Mouse (Mus musculus): ENCODE results near the gene Tmem44. TPM values are rescaled to one million over a fixed set of nuclear protein-coding genes. Genes with fewer than 3 reads are reported as not detected.

The Tmem44 gene
- total and polyA plus RNA-seq, 2 experiments = 1.3 to 2.0 TPM

DNA sequence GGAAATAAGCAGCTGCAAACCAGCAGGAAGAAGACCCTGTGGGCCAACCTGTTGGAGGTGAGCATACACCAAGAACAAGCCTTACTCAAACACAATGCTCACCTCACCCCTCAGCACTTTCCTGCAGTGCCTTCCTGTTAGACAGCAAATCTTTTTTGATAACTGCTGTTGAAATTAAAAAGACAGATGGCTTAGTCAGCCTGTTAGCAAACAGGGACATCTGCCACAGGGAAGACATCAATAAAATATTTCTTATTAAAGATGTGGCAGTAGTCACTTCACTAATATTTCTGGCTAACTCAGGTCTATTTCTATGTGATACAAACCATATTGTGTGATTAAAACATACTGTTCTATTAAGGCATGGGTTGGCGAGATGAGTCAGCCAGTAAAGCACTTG is 25.8 kb upstream of the Tmem44 start:
- no peaks in the 10 kb centered on the region for H3K27me3 ChIP-seq (ENCODE audit: control insufficient read depth, insufficient read depth, low read length)
- peaks cover 71% of the 10 kb centered on the region for H3K36me3 ChIP-seq (ENCODE audit: control insufficient read depth, insufficient read depth, low read length)
- H3K4me3 ChIP-seq (ENCODE audit: insufficient read depth, low read depth, low read length) = no peak overlapping the region
- H3K79me2 ChIP-seq (ENCODE audit: control insufficient read depth, insufficient read depth, low read length) = no peaks in the 10 kb centered on the region
- no peak overlapping the region for H3K27ac ChIP-seq (replicated peaks; ENCODE audit: insufficient read depth, low read depth, low read length)
- no peaks in the 10 kb centered on the region for H3K4me1 ChIP-seq (ENCODE audit: control insufficient read depth, insufficient read depth, low read length)
- no peak for TF ChIP-seq POLR2A (IDR thresholded peaks at IDR 0.05; ENCODE audit: extremely low read depth, insufficient read depth, low read length)
- TF ChIP-seq CTCF (IDR thresholded peaks at IDR 0.05; ENCODE audit: low read depth, low read length) = no peak
- H3K9ac ChIP-seq (ENCODE audit: low read depth, low read length) = no peak overlapping the region
- no peak for DNase-seq (ENCODE audit: extremely low read depth, low read depth, low spot score)
- 97% methylated on average over 1 of the region's 1 CpGs for WGBS

DNA sequence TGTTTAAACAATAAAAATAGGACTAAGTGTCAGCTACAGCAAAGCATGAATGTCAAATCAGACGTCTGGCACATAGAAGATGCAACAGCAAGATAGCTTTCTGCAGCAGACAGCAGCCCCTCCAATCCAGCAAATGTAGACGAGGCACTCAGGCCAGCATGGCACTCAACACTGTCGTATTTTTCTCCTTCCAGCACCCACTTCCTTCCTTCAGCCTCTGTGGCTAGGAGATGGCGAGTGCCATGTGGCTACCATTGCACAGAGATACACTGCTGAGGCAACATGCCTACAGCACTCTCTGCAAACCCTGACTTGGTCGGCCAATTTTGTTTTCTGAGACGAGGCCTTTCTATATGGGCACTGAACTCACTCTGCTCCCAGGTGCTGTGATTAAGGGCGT is 25.2 kb upstream of the Tmem44 start:
- no peak for TF ChIP-seq CTCF (IDR thresholded peaks at IDR 0.05; ENCODE audit: low read depth, low read length)
- TF ChIP-seq POLR2A (IDR thresholded peaks at IDR 0.05; ENCODE audit: extremely low read depth, insufficient read depth, low read length) = no peak
- Histone ChIP-seq H3K27ac (replicated peaks; ENCODE audit: insufficient read depth, low read depth, low read length) (no peak overlapping the region), H3K27me3 (ENCODE audit: control insufficient read depth, insufficient read depth, low read length) (no peaks in the 10 kb centered on the region), H3K9ac (ENCODE audit: low read depth, low read length) (no peak overlapping the region), H3K4me3 (ENCODE audit: insufficient read depth, low read depth, low read length) (no peak overlapping the region), H3K36me3 (ENCODE audit: control insufficient read depth, insufficient read depth, low read length) (peaks cover 70% of the 10 kb centered on the region), H3K4me1 (ENCODE audit: control insufficient read depth, insufficient read depth, low read length) (no peaks in the 10 kb centered on the region), H3K79me2 (ENCODE audit: control insufficient read depth, insufficient read depth, low read length) (no peaks in the 10 kb centered on the region)
- WGBS = 87% methylated on average over 7 of the region's 7 CpGs
- no peak for DNase-seq (ENCODE audit: extremely low read depth, low read depth, low spot score)

DNA sequence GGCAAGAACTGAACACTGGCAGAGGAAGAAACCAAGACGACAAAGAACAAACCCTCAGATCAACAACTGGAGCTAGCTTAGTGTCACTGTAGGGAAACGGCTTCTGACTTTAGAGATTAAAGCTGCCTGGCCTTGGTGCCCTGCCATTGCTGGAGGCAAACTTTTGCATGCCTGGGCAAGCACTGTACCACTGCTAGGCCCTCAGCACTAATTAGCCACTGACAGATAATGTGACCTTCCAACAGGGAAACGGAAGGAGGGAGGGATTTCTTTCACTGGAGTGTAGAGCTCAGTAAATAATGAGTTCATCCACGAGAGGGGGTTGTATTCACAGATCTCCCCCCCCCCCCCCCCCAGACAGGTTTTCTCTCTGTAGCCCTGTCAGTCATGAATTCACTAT is 21.6 kb upstream of the Tmem44 start:
- H3K27ac ChIP-seq (replicated peaks; ENCODE audit: insufficient read depth, low read depth, low read length) = no peak overlapping the region
- H3K79me2 ChIP-seq (ENCODE audit: control insufficient read depth, insufficient read depth, low read length) = no peaks in the 10 kb centered on the region
- H3K4me3 ChIP-seq (ENCODE audit: insufficient read depth, low read depth, low read length) = no peak overlapping the region
- H3K36me3 ChIP-seq (ENCODE audit: control insufficient read depth, insufficient read depth, low read length) = peaks cover 65% of the 10 kb centered on the region
- no peak for DNase-seq (ENCODE audit: extremely low read depth, low read depth, low spot score)
- 72% methylated on average over 4 of the region's 4 CpGs for WGBS
- no peak for TF ChIP-seq CTCF (IDR thresholded peaks at IDR 0.05; ENCODE audit: low read depth, low read length)
- no peak for TF ChIP-seq POLR2A (IDR thresholded peaks at IDR 0.05; ENCODE audit: extremely low read depth, insufficient read depth, low read length)
- H3K9ac ChIP-seq (ENCODE audit: low read depth, low read length) = no peak overlapping the region
- H3K4me1 ChIP-seq (ENCODE audit: control insufficient read depth, insufficient read depth, low read length) = no peaks in the 10 kb centered on the region
- no peaks in the 10 kb centered on the region for H3K27me3 ChIP-seq (ENCODE audit: control insufficient read depth, insufficient read depth, low read length)

DNA sequence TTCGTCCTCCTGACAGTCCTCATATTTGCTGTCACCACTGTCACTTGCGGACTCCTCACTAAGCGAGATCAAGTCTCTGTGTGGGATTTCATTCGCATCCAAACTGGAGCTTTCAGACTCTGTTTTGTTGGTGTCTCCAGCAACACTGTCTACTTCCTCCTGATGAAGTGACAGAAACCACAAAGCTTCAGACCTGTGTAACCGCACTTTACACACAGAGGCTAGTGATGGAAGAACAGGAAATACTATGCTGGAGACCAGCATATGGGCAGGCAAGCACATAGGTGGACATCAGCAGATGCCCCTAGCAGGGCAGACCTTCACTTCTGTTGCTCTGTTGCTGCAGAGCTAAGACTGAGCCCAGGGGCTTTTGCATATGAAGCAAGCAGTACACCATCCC is 20.7 kb upstream of the Tmem44 start:
- no peak overlapping the region for H3K4me3 ChIP-seq (ENCODE audit: insufficient read depth, low read depth, low read length)
- WGBS = 95% methylated on average over 5 of the region's 5 CpGs
- TF ChIP-seq CTCF (IDR thresholded peaks at IDR 0.05; ENCODE audit: low read depth, low read length) = no peak
- TF ChIP-seq POLR2A (IDR thresholded peaks at IDR 0.05; ENCODE audit: extremely low read depth, insufficient read depth, low read length) = no peak
- H3K27ac ChIP-seq (replicated peaks; ENCODE audit: insufficient read depth, low read depth, low read length) = no peak overlapping the region
- H3K4me1 ChIP-seq (ENCODE audit: control insufficient read depth, insufficient read depth, low read length) = no peaks in the 10 kb centered on the region
- DNase-seq (ENCODE audit: extremely low read depth, low read depth, low spot score) = no peak
- H3K9ac ChIP-seq (ENCODE audit: low read depth, low read length) = no peak overlapping the region
- H3K79me2 ChIP-seq (ENCODE audit: control insufficient read depth, insufficient read depth, low read length) = no peaks in the 10 kb centered on the region
- no peaks in the 10 kb centered on the region for H3K27me3 ChIP-seq (ENCODE audit: control insufficient read depth, insufficient read depth, low read length)
- peaks cover 62% of the 10 kb centered on the region for H3K36me3 ChIP-seq (ENCODE audit: control insufficient read depth, insufficient read depth, low read length)

DNA sequence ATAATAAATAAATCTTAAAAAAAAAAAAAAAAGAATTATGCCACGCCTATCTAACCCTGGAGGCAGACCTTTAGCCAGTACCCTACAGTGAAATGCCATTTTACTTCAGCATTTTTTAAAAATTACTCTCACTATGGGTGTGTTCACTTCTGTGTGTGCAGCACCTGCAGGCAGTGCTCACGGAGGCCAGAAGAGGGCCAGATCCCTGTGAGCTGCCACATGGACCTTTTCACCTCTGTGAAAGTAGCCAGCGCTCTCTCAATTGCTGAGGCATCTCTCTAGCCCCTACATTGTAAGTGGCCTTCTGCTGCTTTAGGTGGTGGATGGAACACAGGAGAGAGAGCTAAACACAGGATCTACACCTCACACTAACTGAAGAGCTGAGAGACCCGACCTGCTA is 19.5 kb upstream of the Tmem44 start:
- no peak overlapping the region for H3K27ac ChIP-seq (replicated peaks; ENCODE audit: insufficient read depth, low read depth, low read length)
- no peaks in the 10 kb centered on the region for H3K79me2 ChIP-seq (ENCODE audit: control insufficient read depth, insufficient read depth, low read length)
- WGBS = 100% methylated on average over 4 of the region's 4 CpGs
- no peak overlapping the region for H3K9ac ChIP-seq (ENCODE audit: low read depth, low read length)
- no peaks in the 10 kb centered on the region for H3K27me3 ChIP-seq (ENCODE audit: control insufficient read depth, insufficient read depth, low read length)
- H3K4me3 ChIP-seq (ENCODE audit: insufficient read depth, low read depth, low read length) = no peak overlapping the region
- DNase-seq (ENCODE audit: extremely low read depth, low read depth, low spot score) = no peak
- TF ChIP-seq POLR2A (IDR thresholded peaks at IDR 0.05; ENCODE audit: extremely low read depth, insufficient read depth, low read length) = no peak
- TF ChIP-seq CTCF (IDR thresholded peaks at IDR 0.05; ENCODE audit: low read depth, low read length) = no peak
- peaks cover 62% of the 10 kb centered on the region for H3K36me3 ChIP-seq (ENCODE audit: control insufficient read depth, insufficient read depth, low read length)
- no peaks in the 10 kb centered on the region for H3K4me1 ChIP-seq (ENCODE audit: control insufficient read depth, insufficient read depth, low read length)

DNA sequence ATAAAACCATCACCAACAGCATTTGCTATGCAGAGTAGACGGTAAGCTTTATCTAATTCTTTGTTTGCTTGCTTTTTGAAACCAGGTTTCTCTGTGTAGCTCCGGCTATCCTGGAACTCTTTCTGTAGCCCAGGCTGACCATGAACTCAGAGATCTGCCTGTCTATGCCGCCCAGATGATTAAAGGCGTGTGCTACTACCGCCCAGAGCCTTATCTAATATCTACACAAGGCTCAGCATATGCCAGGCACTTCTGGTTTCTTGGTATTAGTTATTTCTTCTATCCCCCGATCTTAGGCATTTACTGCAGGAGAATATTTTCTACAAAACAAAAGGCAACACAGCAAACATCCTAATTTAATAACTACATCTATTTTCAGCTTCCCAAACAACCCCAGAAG is 15.0 kb upstream of the Tmem44 start:
- Histone ChIP-seq H3K9ac (ENCODE audit: low read depth, low read length) (no peak overlapping the region), H3K27ac (replicated peaks; ENCODE audit: insufficient read depth, low read depth, low read length) (no peak overlapping the region), H3K27me3 (ENCODE audit: control insufficient read depth, insufficient read depth, low read length) (no peaks in the 10 kb centered on the region), H3K79me2 (ENCODE audit: control insufficient read depth, insufficient read depth, low read length) (no peaks in the 10 kb centered on the region), H3K36me3 (ENCODE audit: control insufficient read depth, insufficient read depth, low read length) (peaks cover 66% of the 10 kb centered on the region), H3K4me1 (ENCODE audit: control insufficient read depth, insufficient read depth, low read length) (no peaks in the 10 kb centered on the region), H3K4me3 (ENCODE audit: insufficient read depth, low read depth, low read length) (no peak overlapping the region)
- 92% methylated on average over 6 of the region's 6 CpGs for WGBS
- no peak for TF ChIP-seq CTCF (IDR thresholded peaks at IDR 0.05; ENCODE audit: low read depth, low read length)
- TF ChIP-seq POLR2A (IDR thresholded peaks at IDR 0.05; ENCODE audit: extremely low read depth, insufficient read depth, low read length) = no peak
- DNase-seq (ENCODE audit: extremely low read depth, low read depth, low spot score) = no peak

Data from liver, adult 2 months (tissue).